Comparison of ENCODE assay signal across 14 mouse cellular contexts in genomic region chr4:22342816-22343573, GRCm38 (mm10). TPM values are rescaled to one million over a fixed set of nuclear protein-coding genes. Genes with fewer than 3 reads are reported as not detected.
DNase-seq lines count a peak whose midpoint lies in the region; ATAC-seq lines count a peak whose summit lies in the region.
"Had no signal": no experiment of that assay in that cellular context is flagged by ENCODE, and none has a peak within 500 bp of the region (broad histone marks: within the 10 kb centered on the region; RNA-seq: fewer than 3 reads in every experiment).

No protein-coding gene starts in this region.

- WGBS in embryonic facial prominence, embryonic 14.5 days, result 69% methylated on average over 8 of the region's 8 CpGs
- WGBS in embryonic facial prominence, embryonic 10.5 days, result 81% methylated on average over 8 of the region's 8 CpGs
- WGBS in liver, embryonic 15.5 days (ENCODE audit: insufficient replicate concordance), result 69% methylated on average over 8 of the region's 8 CpGs

- no peak overlapping the region for H3K9ac ChIP-seq in embryonic facial prominence, embryonic 14.5 days (ENCODE audit: low read depth, low read length)
- no peak overlapping the region for H3K9ac ChIP-seq in liver, embryonic 15.5 days
- H3K9ac ChIP-seq: hindbrain, embryonic 13.5 days; limb, embryonic 12.5 days had no signal

- no peak overlapping the region for H3K27ac ChIP-seq in embryonic facial prominence, embryonic 14.5 days (replicated peaks; ENCODE audit: low read depth, low read length)
- H3K27ac ChIP-seq in embryonic facial prominence, embryonic 10.5 days (replicated peaks), result no peak overlapping the region
- H3K27ac ChIP-seq in liver, embryonic 15.5 days (replicated peaks), result no peak overlapping the region
- H3K27ac ChIP-seq: hindbrain, embryonic 13.5 days; limb, embryonic 12.5 days had no signal

- ATAC-seq in embryonic facial prominence, embryonic 14.5 days (ENCODE audit: low read depth), result no peak
- peak; percentile 40; the same call in 1 of the 2 replicates for ATAC-seq in liver, embryonic 15.5 days (ENCODE audit: insufficient read depth)

- no peaks in the 10 kb centered on the region for H3K27me3 ChIP-seq in embryonic facial prominence, embryonic 14.5 days (replicated peaks; ENCODE audit: control insufficient read depth, insufficient read depth, low read length)
- no peaks in the 10 kb centered on the region for H3K27me3 ChIP-seq in embryonic facial prominence, embryonic 10.5 days (replicated peaks; ENCODE audit: low read depth, poor library complexity, severe bottlenecking)
- no peaks in the 10 kb centered on the region for H3K27me3 ChIP-seq in liver, embryonic 15.5 days
- H3K27me3 ChIP-seq: hindbrain, embryonic 13.5 days; limb, embryonic 12.5 days; megakaryocyte, embryonic 14.5 days had no signal

- no peaks in the 10 kb centered on the region for H3K9me3 ChIP-seq in embryonic facial prominence, embryonic 14.5 days (ENCODE audit: control insufficient read depth, low read length)
- no peaks in the 10 kb centered on the region for H3K9me3 ChIP-seq in embryonic facial prominence, embryonic 10.5 days
- no peaks in the 10 kb centered on the region for H3K9me3 ChIP-seq in liver, embryonic 15.5 days (replicated peaks)
- H3K9me3 ChIP-seq: hindbrain, embryonic 13.5 days; limb, embryonic 12.5 days; megakaryocyte, embryonic 14.5 days had no signal

- DNase-seq in embryonic facial prominence, embryonic 14.5 days (ENCODE audit: low spot score), result peak; percentile 32
- DNase-seq in embryonic facial prominence, embryonic 10.5 days (ENCODE audit: low spot score), result no peak
- peak; percentile 26 for DNase-seq in kidney, postnatal 10 days
- DNase-seq in kidney, postnatal 25 days, result no peak
- DNase-seq in lung, postnatal 10 days, result peak; percentile 7
- DNase-seq in lung, postnatal 25 days (ENCODE audit: low spot score), result no peak
- DNase-seq: gastrocnemius, postnatal 25 days; kidney, adult 9 months; layer of hippocampus, postnatal 36 days had no signal

- no peaks in the 10 kb centered on the region for H3K36me3 ChIP-seq in embryonic facial prominence, embryonic 14.5 days (ENCODE audit: control insufficient read depth, insufficient read depth, low read length)
- H3K36me3 ChIP-seq in embryonic facial prominence, embryonic 10.5 days (replicated peaks), result no peaks in the 10 kb centered on the region
- H3K36me3 ChIP-seq in liver, embryonic 15.5 days (replicated peaks), result no peaks in the 10 kb centered on the region
- H3K36me3 ChIP-seq: hindbrain, embryonic 13.5 days; limb, embryonic 12.5 days had no signal

- H3K4me3 ChIP-seq in embryonic facial prominence, embryonic 14.5 days (ENCODE audit: low read depth, low read length), result no peak overlapping the region
- H3K4me3 ChIP-seq in embryonic facial prominence, embryonic 10.5 days, result no peak overlapping the region
- no peak overlapping the region for H3K4me3 ChIP-seq in liver, embryonic 15.5 days (replicated peaks)
- H3K4me3 ChIP-seq: hindbrain, embryonic 13.5 days; limb, embryonic 12.5 days; megakaryocyte, embryonic 14.5 days; myocyte had no signal

- no peak overlapping the region for H3K4me2 ChIP-seq in embryonic facial prominence, embryonic 14.5 days (ENCODE audit: low read depth, low read length)
- H3K4me2 ChIP-seq in liver, embryonic 15.5 days, result no peak overlapping the region; the same call in 1 of the 2 replicates
- H3K4me2 ChIP-seq: hindbrain, embryonic 13.5 days; limb, embryonic 12.5 days had no signal

- no peaks in the 10 kb centered on the region for H3K4me1 ChIP-seq in embryonic facial prominence, embryonic 14.5 days (ENCODE audit: control insufficient read depth, insufficient read depth, low read length)
- H3K4me1 ChIP-seq in embryonic facial prominence, embryonic 10.5 days, result no peaks in the 10 kb centered on the region
- no peaks in the 10 kb centered on the region; the same call in 1 of the 2 replicates for H3K4me1 ChIP-seq in liver, embryonic 15.5 days (replicated peaks)
- H3K4me1 ChIP-seq: hindbrain, embryonic 13.5 days; limb, embryonic 12.5 days had no signal

RNA-seq across cellular contexts. Expression of gene Fbxl4, which starts 14.3 kb away (rescaled TPM):
- polyA plus RNA-seq in embryonic facial prominence, embryonic 14.5 days (2014; fragmentation: Nextera tagmentation; extraction: Ambion mirVana), result 15.4 and 15.6 TPM in 2 replicates
- 6.5 and 8.2 TPM in 2 replicates for polyA plus RNA-seq in embryonic facial prominence, embryonic 10.5 days (2016; fragmentation: Nextera tagmentation; extraction: Ambion mirVana)
- 4.3 and 4.4 TPM in 2 replicates for polyA plus RNA-seq in liver, embryonic 15.5 days (2015; fragmentation: Nextera tagmentation; extraction: Ambion mirVana)

Comparison
In these comparisons a context has a peak if more than half of its experiments do, and no peak if none do; other contexts are left out.
1. DNase-seq: peak in embryonic facial prominence, embryonic 14.5 days (single experiment), kidney, postnatal 10 days (single experiment) and lung, postnatal 10 days (single experiment); none in embryonic facial prominence, embryonic 10.5 days (single experiment), kidney, postnatal 25 days (0 of 2) and lung, postnatal 25 days (single experiment).